In the genomic region with DNA sequence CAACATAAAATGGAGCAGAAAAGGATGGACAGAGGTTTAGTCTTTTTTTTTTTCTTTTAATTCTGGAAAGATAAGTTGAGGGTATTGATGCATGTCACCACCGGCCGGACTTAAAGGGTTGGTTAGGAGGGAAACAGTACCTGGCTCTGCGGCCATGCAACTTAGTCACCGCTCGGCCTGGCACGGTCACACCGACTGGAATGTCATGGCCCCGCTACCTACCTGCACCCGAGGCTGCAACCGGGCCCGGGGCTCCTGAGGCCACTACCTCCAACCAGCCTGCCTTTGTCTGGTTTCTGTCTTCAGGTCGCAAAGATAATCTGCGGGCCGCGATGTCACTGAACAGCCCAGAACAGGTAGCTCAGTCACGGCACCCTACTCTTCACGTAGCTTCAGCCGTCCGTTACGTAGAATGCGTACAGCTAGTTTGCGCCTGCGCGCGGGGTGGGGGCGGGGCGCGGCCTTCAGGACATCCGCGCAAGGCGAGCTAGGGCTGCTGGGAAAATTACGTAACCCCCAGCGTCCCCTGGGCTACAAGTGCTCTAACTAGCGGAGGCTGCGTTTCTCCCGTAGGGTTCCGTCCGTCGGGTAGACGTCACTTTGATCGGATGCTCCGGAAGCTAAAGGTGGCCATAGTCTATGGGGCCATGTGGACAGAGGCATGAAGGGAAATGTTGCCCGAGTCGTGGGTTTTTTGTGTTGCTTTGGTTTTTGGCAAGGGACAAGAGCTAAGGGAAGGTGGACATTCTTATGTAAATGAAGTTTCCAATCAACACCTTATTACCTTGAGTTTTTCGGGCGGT, we compare ENCODE assay signal across 8 mouse cellular contexts. TPM values are rescaled to one million over a fixed set of nuclear protein-coding genes. Genes with fewer than 3 reads are reported as not detected.
DNase-seq lines count a peak whose midpoint lies in the region; ATAC-seq lines count a peak whose summit lies in the region.

Ccdc47 (minus strand) TSS at position 418 of the 803 bp plus-strand sequence.

- under 1% methylated on average over 46 of the region's 46 CpGs for WGBS in hindbrain, embryonic 13.5 days

- H3K9me3 ChIP-seq in hindbrain, embryonic 13.5 days = no peaks in the 10 kb centered on the region

- H3K36me3 ChIP-seq in hindbrain, embryonic 13.5 days = peaks cover 20% of the 10 kb centered on the region

- peaks cover 46% of the 10 kb centered on the region for H3K4me1 ChIP-seq in hindbrain, embryonic 13.5 days (replicated peaks)

- peak; percentile 98 for DNase-seq in R1 (ENCODE audit: low read depth, low spot score)
- DNase-seq in cerebellum, postnatal 14 days = peak; percentile 97
- peak; percentile 93 to 97 for DNase-seq in frontal cortex, postnatal 14 days (ENCODE audit: low spot score in 2 of 2)
- peak; percentile 80 to 83 for DNase-seq in layer of hippocampus, postnatal 25 days (ENCODE audit: extremely low spot score in 1 of 2, low spot score in 1 of 2)
- peak; percentile 99 for DNase-seq in lung, postnatal 25 days (ENCODE audit: low spot score)
- peak; percentile 98 for DNase-seq in retina, postnatal 7 days (ENCODE audit: low read depth, low spot score)
- peak; percentile 70 for DNase-seq in urinary bladder, adult 2 months (ENCODE audit: low spot score)

- peak within 1 kb of the TSS; percentile 96 for H3K4me3 ChIP-seq in hindbrain, embryonic 13.5 days

- ATAC-seq in hindbrain, embryonic 13.5 days (ENCODE audit: low FRiP score) = peak; percentile 99

- no peaks in the 10 kb centered on the region for H3K27me3 ChIP-seq in hindbrain, embryonic 13.5 days

- peak within 1 kb of the TSS; percentile 72 for H3K4me2 ChIP-seq in hindbrain, embryonic 13.5 days

- peak within 1 kb of the TSS; percentile 97 for H3K9ac ChIP-seq in hindbrain, embryonic 13.5 days

- peak within 1 kb of the TSS; percentile 94 for H3K27ac ChIP-seq in hindbrain, embryonic 13.5 days

RNA-seq across cellular contexts. Expression of gene Ccdc47, which starts in this region (rescaled TPM):
- 97.0 and 106 TPM in 2 replicates for polyA plus RNA-seq in hindbrain, embryonic 13.5 days (2015; fragmentation: Nextera tagmentation; extraction: Ambion mirVana)
- total RNA-seq in layer of hippocampus, postnatal 25 days (2021) = 10 to 100 TPM; 84.9 to 93.9 TPM
- polyA plus RNA-seq in urinary bladder, adult 2 months (2012; rRNA removed) = 61.2 and 68.6 TPM in 2 replicates

Comparison
In these comparisons a context has a peak if more than half of its experiments do, and no peak if none do; other contexts are left out.
1. Peak in every context shown above with its lines: DNase-seq, ATAC-seq, H3K4me3 ChIP-seq and H3K27ac ChIP-seq.